Mouse (Mus musculus): ENCODE measurements around the gene Sh3rf1. TPM values are rescaled to one million over a fixed set of nuclear protein-coding genes. Genes with fewer than 3 reads are reported as not detected.
A peak's percentile ranks its signal among the peaks of the same experiment; 100 is the strongest.
"Not testable (repeated sequence)": the region's sequence is repeated elsewhere in the genome, so short reads cannot be mapped to it uniquely, and the experiment has no call there.

The Sh3rf1 gene
- total RNA-seq, 4 experiments from 2014 or later, result 8.7 to 13.5 (median 10.4) TPM

GRCm38 (mm10) chr8:61374059-61374755, 150.5 kb downstream of the Sh3rf1 start:
- no peak for DNase-seq

GRCm38 (mm10) chr8:61375205-61375604, 151.5 kb downstream of the Sh3rf1 start:
- DNase-seq, result no peak

GRCm38 (mm10) chr8:61378847-61379698, 155.4 kb downstream of the Sh3rf1 start:
- no peak for DNase-seq

- DNase-seq, result no peak
These were observed 160.9 kb downstream of the Sh3rf1 start for GRCm38 (mm10) chr8:61384536-61384935.

- DNase-seq, result no peak
These were observed 162.0 kb downstream of the Sh3rf1 start for GRCm38 (mm10) chr8:61385502-61386191.

GRCm38 (mm10) chr8:61386645-61387044, 163.0 kb downstream of the Sh3rf1 start:
- no peak for DNase-seq

- no peak for DNase-seq
These were observed 163.9 kb downstream of the Sh3rf1 start for GRCm38 (mm10) chr8:61387501-61387963.

GRCm38 (mm10) chr8:61388341-61388740, 164.7 kb downstream of the Sh3rf1 start:
- DNase-seq, result no peak

- DNase-seq, result no peak
These were observed 166.8 kb downstream of the Sh3rf1 start for GRCm38 (mm10) chr8:61390307-61391057.

GRCm38 (mm10) chr8:61391058-61391434, 167.4 kb downstream of the Sh3rf1 start:
- no peak for DNase-seq

GRCm38 (mm10) chr8:61397139-61397538, 173.5 kb downstream of the Sh3rf1 start:
- DNase-seq, result peak; percentile 10

- peak; percentile 43 for DNase-seq
These were observed 174.1 kb downstream of the Sh3rf1 start for GRCm38 (mm10) chr8:61397755-61398154.

- no peak for DNase-seq
These were observed 179.2 kb downstream of the Sh3rf1 start for GRCm38 (mm10) chr8:61402861-61403260.

- DNase-seq, result peak; percentile 13
These were observed 179.8 kb downstream of the Sh3rf1 start for GRCm38 (mm10) chr8:61403266-61404177.

- no peak for DNase-seq
These were observed 180.5 kb downstream of the Sh3rf1 start for GRCm38 (mm10) chr8:61404178-61404560.

GRCm38 (mm10) chr8:61409081-61409480, 185.4 kb downstream of the Sh3rf1 start:
- no peak for DNase-seq

- DNase-seq, result not testable (repeated sequence)
These were observed 186.0 kb downstream of the Sh3rf1 start for GRCm38 (mm10) chr8:61409712-61410111.

- no peak for DNase-seq
These were observed 195.8 kb downstream of the Sh3rf1 start for GRCm38 (mm10) chr8:61419521-61419920.

- peak; percentile 6 for DNase-seq
These were observed 196.5 kb downstream of the Sh3rf1 start for GRCm38 (mm10) chr8:61420166-61420565.

GRCm38 (mm10) chr8:61421606-61422005, 197.9 kb downstream of the Sh3rf1 start:
- no peak for DNase-seq

- no peak for DNase-seq
These were observed 201.5 kb downstream of the Sh3rf1 start for GRCm38 (mm10) chr8:61425125-61425524.

All from adrenal gland, adult 8-10 months (tissue).